Mouse (Mus musculus) c-Kit-negative CD71-positive TER-119-positive erythroid progenitor cells, embryonic 14.5 days (primary cell): ENCODE measurements around the gene Bahd1.

ENCODE experiments used
- DNase-seq: peaks from one replicate; pipeline ENCODE4 v3.0.0-alpha.2; 2013; ENCODE audit warnings: low read depth, low spot score

Gene Bahd1

GRCm38 (mm10) chr2:118941341-118941740, 41.2 kb downstream of the Bahd1 start:
- no peak for DNase-seq

GRCm38 (mm10) chr2:118943232-118943631, 43.1 kb downstream of the Bahd1 start:
- no peak for DNase-seq

GRCm38 (mm10) chr2:118948818-118949217, 48.6 kb downstream of the Bahd1 start:
- no peak for DNase-seq

GRCm38 (mm10) chr2:118949699-118950098, 49.5 kb downstream of the Bahd1 start:
- no peak for DNase-seq

GRCm38 (mm10) chr2:118956497-118956896, 56.3 kb downstream of the Bahd1 start:
- DNase-seq = no peak

- DNase-seq = no peak
Observed at GRCm38 (mm10) chr2:118959644-118960043, 59.5 kb downstream of the Bahd1 start.

- no peak for DNase-seq
Observed at GRCm38 (mm10) chr2:118960413-118960812, 60.2 kb downstream of the Bahd1 start.

GRCm38 (mm10) chr2:118961546-118961945, 61.4 kb downstream of the Bahd1 start:
- no peak for DNase-seq

- DNase-seq = no peak
Observed at GRCm38 (mm10) chr2:118963007-118963675, 63.0 kb downstream of the Bahd1 start.

GRCm38 (mm10) chr2:118963676-118964012, 63.5 kb downstream of the Bahd1 start:
- no peak for DNase-seq

GRCm38 (mm10) chr2:118969585-118970147, 69.5 kb downstream of the Bahd1 start:
- DNase-seq = no peak

- DNase-seq = no peak
Observed at GRCm38 (mm10) chr2:118972048-118972447, 71.9 kb downstream of the Bahd1 start.

- DNase-seq = peak; percentile 58
Observed at GRCm38 (mm10) chr2:118972687-118973376, 72.7 kb downstream of the Bahd1 start.
